Mouse (Mus musculus) kidney, postnatal 0 days (tissue): ENCODE measurements at regions not wholly inside any gene's neighbourhood (a gene's known extent, or its start where the extent isn't known, plus 50 kb on each side); places are given as distances from the start of the nearest gene placed in this dataset.

ENCODE experiments used
- ATAC-seq: fragments of 200-750 bp; cut with Nextera tagmentation; replicated peaks from 2 replicates; pipeline ENCODE4 v1.8.0; 2017; ENCODE audit warnings: low read depth, moderate number of reproducible peaks, moderate TSS enrichment, moderate library complexity; ENCODE audit not compliant: low FRiP score
- DNase-seq: peaks from one replicate; pipeline ENCODE4 v3.0.0-alpha.2; 2016; ENCODE audit warnings: low spot score
- H3K27ac ChIP-seq: fragments of 300-500 bp; sonication (generic); 2 replicates; pipeline ENCODE4 v1.5.1; 2014; ENCODE audit warnings: mild to moderate bottlenecking
- H3K27me3 ChIP-seq: fragments of 300-500 bp; sonication (generic); 2 replicates; pipeline ENCODE4 v1.6.1; 2014; ENCODE audit warnings: low read length, mixed read lengths; ENCODE audit not compliant: insufficient read depth
- H3K36me3 ChIP-seq: fragments of 300-500 bp; sonication (generic); 2 replicates; pipeline ENCODE4 v1.6.1; 2014; ENCODE audit warnings: low read length, mixed read lengths; ENCODE audit not compliant: insufficient read depth
- H3K4me1 ChIP-seq: fragments of 300-500 bp; sonication (generic); replicated peaks from 2 replicates; pipeline ENCODE4 v1.6.1; 2014; ENCODE audit warnings: antibody characterized with exemption, low read length, mixed read lengths; ENCODE audit not compliant: insufficient read depth
- H3K4me2 ChIP-seq: fragments of 300-500 bp; sonication (generic); 2 replicates; pipeline ENCODE4 v1.6.1; 2014; ENCODE audit warnings: mild to moderate bottlenecking, low read length, moderate library complexity, mixed read lengths
- H3K4me3 ChIP-seq: fragments of 300-500 bp; sonication (generic); replicated peaks from 2 replicates; pipeline ENCODE4 v1.5.1; 2014; ENCODE audit warnings: low read depth, low read length
- H3K9ac ChIP-seq: fragments of 300-500 bp; sonication (generic); 2 replicates; pipeline ENCODE4 v1.6.1; 2014; ENCODE audit warnings: low read depth, low read length
- H3K9me3 ChIP-seq: fragments of 300-500 bp; sonication (generic); replicated peaks from 2 replicates; pipeline ENCODE4 v1.6.1; 2016; ENCODE audit warnings: low read length, inconsistent platforms, mixed read lengths
- CTCF ChIP-seq: IDR thresholded peaks from 2 replicates; pipeline ENCODE4 v1.5.1; 2016; ENCODE audit warnings: antibody characterized with exemption, low read depth, mild to moderate bottlenecking, moderate library complexity
- whole genome bisulfite sequencing: fragments of 180-500 bp; shearing (Covaris S2); extraction: QIAGEN DNeasy Blood & Tissue Kit; methylation state at CpG from one replicate; pipeline ENCODE4 v1.1.7; 2014; 5-methylcytosine and 5-hydroxymethylcytosine counted together

DNA sequence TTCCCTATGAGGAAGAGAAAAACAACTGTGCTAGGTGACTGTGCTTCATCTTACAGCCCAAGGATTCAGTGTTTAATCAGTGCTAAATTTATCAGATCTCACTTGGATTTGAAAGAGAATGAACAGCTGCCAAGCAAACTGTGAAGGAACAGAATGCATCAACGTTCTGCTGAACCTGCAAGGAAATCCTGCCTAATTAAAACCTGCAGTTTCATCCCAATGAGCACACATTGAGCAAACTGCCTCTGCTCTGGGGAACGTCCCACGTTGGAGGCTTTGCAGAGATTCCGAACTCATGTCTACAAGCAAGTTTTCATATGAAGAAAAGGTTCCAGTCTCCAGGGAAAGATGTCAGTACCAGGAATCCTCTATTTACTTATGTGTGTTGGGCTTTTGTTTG lies 171.6 kb upstream of the Pld5 start:
- TF ChIP-seq CTCF: no peak
- 74% methylated on average over 4 of the region's 4 CpGs for WGBS
- Histone ChIP-seq H3K36me3 (no peaks in the 10 kb centered on the region), H3K4me3 (no peak overlapping the region), H3K27ac (no peak overlapping the region), H3K9ac (no peak overlapping the region), H3K27me3 (no peaks in the 10 kb centered on the region), H3K9me3 (no peaks in the 10 kb centered on the region), H3K4me1 (no peaks in the 10 kb centered on the region), H3K4me2 (no peak overlapping the region)
- DNase-seq (no peak), ATAC-seq (no peak)

DNA sequence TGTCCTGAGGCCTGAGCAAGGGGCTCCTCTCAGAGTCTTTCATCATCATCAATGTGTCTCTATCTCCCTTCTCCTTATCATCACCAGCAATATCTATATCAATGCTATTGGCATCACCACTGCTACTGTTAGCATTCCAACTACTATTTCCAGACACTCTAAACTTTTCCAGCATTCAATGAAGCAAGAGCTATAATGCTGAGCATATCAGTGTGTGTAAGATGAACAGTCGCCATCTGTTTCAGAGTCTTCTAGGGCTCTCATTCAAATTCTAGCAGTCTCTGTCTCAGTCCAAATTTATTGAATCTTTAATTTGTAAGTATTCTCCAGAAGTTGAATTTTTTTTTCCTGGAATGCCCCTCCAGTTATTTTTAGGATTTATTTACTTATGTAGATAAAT lies 168.6 kb upstream of the Pld5 start:
- Histone ChIP-seq H3K9ac (no peak overlapping the region), H3K36me3 (no peaks in the 10 kb centered on the region), H3K27ac (no peak overlapping the region), H3K4me1 (no peaks in the 10 kb centered on the region), H3K4me2 (no peak overlapping the region), H3K9me3 (no peaks in the 10 kb centered on the region), H3K4me3 (no peak overlapping the region), H3K27me3 (no peaks in the 10 kb centered on the region)
- DNase-seq (no peak), ATAC-seq (no peak)
- 95% methylated on average over 1 of the region's 1 CpGs for WGBS
- no peak for TF ChIP-seq CTCF

DNA sequence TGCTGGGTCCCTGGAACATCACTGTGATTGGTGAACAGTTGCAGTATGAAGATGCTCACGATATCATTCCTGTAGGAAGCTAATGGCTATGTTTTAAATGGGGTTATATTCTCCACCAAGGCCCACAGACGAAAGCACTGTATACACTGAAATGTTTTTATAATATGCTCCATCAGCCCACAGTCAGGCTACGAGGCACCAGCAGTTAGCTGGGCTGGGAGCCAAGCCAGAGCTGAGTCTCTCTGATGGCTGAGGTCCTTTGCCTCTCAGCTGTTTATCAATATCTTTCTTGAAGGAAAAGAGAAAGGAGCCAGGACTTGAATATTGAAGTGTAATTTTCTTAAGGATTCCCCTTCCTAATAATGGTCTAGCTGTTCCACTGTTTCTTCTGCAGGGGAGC lies 165.1 kb upstream of the Pld5 start:
- no peak for DNase-seq
- H3K27me3 ChIP-seq: no peaks in the 10 kb centered on the region
- ATAC-seq: no peak

DNA sequence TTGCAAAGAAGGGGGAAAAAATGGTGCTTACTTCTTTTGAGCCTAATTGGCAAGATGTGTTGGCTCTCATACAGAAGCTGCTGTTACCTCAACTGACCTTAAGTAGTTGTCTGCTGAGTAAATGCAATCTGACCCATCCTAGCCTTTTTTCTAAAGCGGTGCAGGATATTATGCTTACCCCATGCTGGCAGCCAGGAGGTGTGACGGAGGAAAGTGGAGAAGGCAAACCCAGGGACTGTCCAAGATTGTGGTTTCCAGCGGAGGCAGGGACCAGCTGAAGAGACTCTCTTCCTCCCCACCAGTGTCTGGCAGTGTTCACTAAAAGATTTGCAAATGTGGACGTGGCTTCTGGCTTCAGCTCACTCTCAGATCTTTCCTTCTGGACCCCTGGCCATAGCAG lies 152.7 kb upstream of the Pld5 start:
- Histone ChIP-seq H3K27ac (no peak overlapping the region), H3K36me3 (no peaks in the 10 kb centered on the region), H3K4me2 (no peak overlapping the region), H3K27me3 (no peaks in the 10 kb centered on the region), H3K9me3 (no peaks in the 10 kb centered on the region), H3K4me3 (no peak overlapping the region), H3K4me1 (no peaks in the 10 kb centered on the region), H3K9ac (no peak overlapping the region)
- DNase-seq (no peak), ATAC-seq (no peak)
- TF ChIP-seq CTCF: no peak
- WGBS: 18% methylated on average over 4 of the region's 4 CpGs

More for the DNA sequence above, 165.1 kb upstream of the Pld5 start:
- Histone ChIP-seq H3K36me3 (no peaks in the 10 kb centered on the region), H3K4me1 (no peaks in the 10 kb centered on the region), H3K9ac (no peak overlapping the region), H3K9me3 (no peaks in the 10 kb centered on the region), H3K4me2 (no peak overlapping the region), H3K27ac (no peak overlapping the region), H3K4me3 (no peak overlapping the region)
- no peak for TF ChIP-seq CTCF
- 60% methylated on average over 3 of the region's 3 CpGs for WGBS

DNA sequence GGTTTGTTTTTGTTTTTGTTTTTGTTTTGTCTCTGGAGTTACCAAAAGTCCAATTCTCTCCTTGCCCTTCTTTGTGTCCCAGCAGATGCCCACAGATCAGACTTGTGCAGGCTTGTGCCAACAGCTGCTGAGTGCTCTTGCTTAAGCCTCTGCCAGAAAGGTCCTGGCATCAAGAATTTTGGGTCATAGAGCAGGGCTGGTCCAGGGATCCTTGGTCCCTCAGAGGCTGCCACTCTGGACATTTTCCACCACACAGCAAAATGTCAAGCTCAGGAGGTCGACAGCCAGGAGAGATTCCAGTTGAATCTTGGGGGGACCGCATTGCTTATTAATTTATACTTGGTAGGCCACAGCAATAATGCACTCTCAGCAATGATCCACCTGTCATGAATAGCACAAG lies 151.9 kb upstream of the Pld5 start:
- Histone ChIP-seq H3K27me3 (no peaks in the 10 kb centered on the region), H3K27ac (no peak overlapping the region), H3K4me1 (no peaks in the 10 kb centered on the region), H3K9me3 (no peaks in the 10 kb centered on the region), H3K4me3 (no peak overlapping the region), H3K4me2 (no peak overlapping the region), H3K36me3 (no peaks in the 10 kb centered on the region), H3K9ac (no peak overlapping the region)
- DNase-seq (no peak), ATAC-seq (no peak)
- no peak for TF ChIP-seq CTCF
- 81% methylated on average over 2 of the region's 2 CpGs for WGBS

DNA sequence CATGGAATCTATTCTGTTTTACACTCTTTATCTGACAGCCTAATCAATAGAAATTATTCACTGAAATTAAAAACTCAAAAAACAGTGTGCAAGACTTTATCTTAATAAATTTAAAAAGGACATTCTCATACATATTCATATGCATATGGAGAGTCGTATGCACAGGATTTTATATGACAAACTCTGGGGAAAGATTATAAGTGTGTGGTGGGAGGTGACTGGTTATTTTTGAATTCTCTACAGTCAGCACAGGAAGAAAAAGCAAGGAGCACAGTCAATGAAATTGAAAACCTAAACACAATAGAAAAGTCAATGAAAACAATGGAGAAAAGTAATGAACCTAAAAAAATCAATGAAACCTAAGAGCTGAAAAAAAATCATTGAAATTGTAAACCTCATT lies 142.1 kb upstream of the Pld5 start:
- Histone ChIP-seq H3K4me3 (no peak overlapping the region), H3K4me2 (no peak overlapping the region), H3K27me3 (no peaks in the 10 kb centered on the region), H3K9ac (no peak overlapping the region), H3K9me3 (no peaks in the 10 kb centered on the region), H3K4me1 (no peaks in the 10 kb centered on the region), H3K27ac (no peak overlapping the region), H3K36me3 (no peaks in the 10 kb centered on the region)
- DNase-seq (no peak), ATAC-seq (no peak)
- TF ChIP-seq CTCF: no peak
- WGBS: 80% methylated on average over 1 of the region's 1 CpGs

DNA sequence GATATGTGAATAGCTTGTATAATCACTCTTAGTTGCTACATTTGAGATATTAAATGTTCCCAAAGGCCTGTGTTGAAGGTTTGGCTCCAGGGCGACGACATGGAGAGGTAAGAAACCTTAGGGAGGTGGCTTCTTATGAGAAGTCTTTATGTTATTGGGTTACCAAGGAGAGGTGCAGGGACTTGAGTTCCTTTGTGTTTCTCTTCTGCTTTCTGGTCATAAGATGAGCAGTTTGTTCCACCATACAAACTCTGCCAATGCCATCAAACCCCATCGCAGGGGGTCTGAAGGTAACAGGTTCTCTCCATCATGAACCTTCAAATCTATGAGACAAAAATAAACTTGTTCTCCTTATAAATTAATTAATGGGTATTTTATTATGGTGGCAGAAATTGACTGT lies 129.0 kb upstream of the Pld5 start:
- Histone ChIP-seq H3K36me3 (no peaks in the 10 kb centered on the region), H3K27ac (no peak overlapping the region), H3K4me3 (no peak overlapping the region), H3K4me2 (no peak overlapping the region), H3K4me1 (no peaks in the 10 kb centered on the region), H3K9ac (no peak overlapping the region), H3K27me3 (no peaks in the 10 kb centered on the region), H3K9me3 (no peaks in the 10 kb centered on the region)
- WGBS: 89% methylated on average over 3 of the region's 3 CpGs
- ATAC-seq (no peak), DNase-seq (no peak)
- no peak for TF ChIP-seq CTCF
